Mouse (Mus musculus): ENCODE data around the gene Stat6.
A peak's percentile ranks its signal among the peaks of the same experiment; 100 is the strongest.

Gene Stat6

GRCm38 (mm10) chr10:127642772-127643552 lies at the start of gene Stat6:
Gene Stat6 (plus strand): TSS chr10:127642986.
- DNase-seq: peak; percentile 34

- no peak for DNase-seq
These were observed 48.4 kb upstream of the Stat6 start for GRCm38 (mm10) chr10:127594405-127594804.

GRCm38 (mm10) chr10:127594930-127595715 lies 47.7 kb upstream of the Stat6 start:
- DNase-seq: peak; percentile 40

GRCm38 (mm10) chr10:127596321-127596941 lies 46.4 kb upstream of the Stat6 start:
- peak; percentile 42 for DNase-seq

GRCm38 (mm10) chr10:127597311-127597901 lies 45.4 kb upstream of the Stat6 start:
- no peak for DNase-seq

GRCm38 (mm10) chr10:127598607-127599006 lies 44.2 kb upstream of the Stat6 start:
- no peak for DNase-seq

- no peak for DNase-seq
These were observed 43.5 kb upstream of the Stat6 start for GRCm38 (mm10) chr10:127599252-127599651.

GRCm38 (mm10) chr10:127599779-127600541 lies 42.8 kb upstream of the Stat6 start:
- no peak for DNase-seq

- no peak for DNase-seq
These were observed 40.6 kb upstream of the Stat6 start for GRCm38 (mm10) chr10:127602194-127602593.

GRCm38 (mm10) chr10:127603437-127604371 lies 39.1 kb upstream of the Stat6 start:
- no peak for DNase-seq

- DNase-seq: no peak
These were observed 38.1 kb upstream of the Stat6 start for GRCm38 (mm10) chr10:127604465-127605250.

- no peak for DNase-seq
These were observed 37.6 kb upstream of the Stat6 start for GRCm38 (mm10) chr10:127605251-127605547.

- no peak for DNase-seq
These were observed 37.0 kb upstream of the Stat6 start for GRCm38 (mm10) chr10:127605756-127606155.

GRCm38 (mm10) chr10:127607059-127607458 lies 35.7 kb upstream of the Stat6 start:
- no peak for DNase-seq

GRCm38 (mm10) chr10:127609415-127610065 lies 33.2 kb upstream of the Stat6 start:
- DNase-seq: no peak

GRCm38 (mm10) chr10:127610066-127610415 lies 32.7 kb upstream of the Stat6 start:
- no peak for DNase-seq

GRCm38 (mm10) chr10:127612079-127612775 lies 30.6 kb upstream of the Stat6 start:
- no peak for DNase-seq

GRCm38 (mm10) chr10:127614236-127615033 lies 28.4 kb upstream of the Stat6 start:
- no peak for DNase-seq

- DNase-seq: no peak
These were observed 27.8 kb upstream of the Stat6 start for GRCm38 (mm10) chr10:127615034-127615374.

All from right cerebral cortex, postnatal 25 days (tissue).